Mouse (Mus musculus) forebrain, embryonic 11.5 days (tissue): ENCODE data around the gene Rbck1. TPM values are rescaled to one million over a fixed set of nuclear protein-coding genes. Genes with fewer than 3 reads are reported as not detected.
A peak's percentile ranks its signal among the peaks of the same experiment; 100 is the strongest.

Experiments used
- ATAC-seq: fragments of 200-750 bp; cut with Nextera tagmentation; replicated peaks from 2 replicates; pipeline ENCODE4 v1.8.0; 2017; ENCODE audit warnings: moderate TSS enrichment; ENCODE audit not compliant: low FRiP score
- DNase-seq: peaks from one replicate; pipeline ENCODE4 v3.0.0-alpha.2; 2017; ENCODE audit warnings: low spot score
- H3K27ac ChIP-seq: fragments of 300-500 bp; sonication (generic); 2 replicates; pipeline ENCODE4 v1.5.1; 2014; ENCODE audit warnings: low read depth, low read length
- H3K27me3 ChIP-seq: fragments of 300-500 bp; sonication (generic); 2 replicates; pipeline ENCODE4 v1.6.1; 2014; ENCODE audit warnings: mild to moderate bottlenecking, low read length, mixed read lengths; ENCODE audit not compliant: control insufficient read depth, insufficient read depth
- H3K36me3 ChIP-seq: fragments of 300-500 bp; sonication (generic); 2 replicates; pipeline ENCODE4 v1.6.1; 2014; ENCODE audit warnings: mild to moderate bottlenecking, low read length, moderate library complexity, mixed read lengths; ENCODE audit not compliant: control insufficient read depth, insufficient read depth
- H3K4me1 ChIP-seq: fragments of 300-500 bp; sonication (generic); replicated peaks from 2 replicates; pipeline ENCODE4 v1.6.1; 2014; ENCODE audit warnings: low read length, mixed read lengths; ENCODE audit not compliant: control insufficient read depth, insufficient read depth
- H3K4me2 ChIP-seq: fragments of 300-500 bp; sonication (generic); 2 replicates; pipeline ENCODE4 v1.6.1; 2014; ENCODE audit warnings: low read depth, mild to moderate bottlenecking, low read length, moderate library complexity, mixed read lengths; ENCODE audit not compliant: severe bottlenecking
- H3K4me3 ChIP-seq: fragments of 300-500 bp; sonication (generic); 2 replicates; pipeline ENCODE4 v1.5.1; 2014; ENCODE audit warnings: low read depth, low read length
- H3K9ac ChIP-seq: fragments of 300-500 bp; sonication (generic); 2 replicates; pipeline ENCODE4 v1.6.1; 2014; ENCODE audit warnings: low read length
- H3K9me3 ChIP-seq: fragments of 300-500 bp; sonication (generic); 2 replicates; pipeline ENCODE4 v1.6.1; 2016; ENCODE audit warnings: low read length, mixed read lengths; ENCODE audit not compliant: control insufficient read depth
- WGBS: fragments of 180-500 bp; shearing (Covaris S2); extraction: QIAGEN DNeasy Blood & Tissue Kit; methylation state at CpG from one replicate; pipeline ENCODE4 v1.1.7; 2014; 5-methylcytosine and 5-hydroxymethylcytosine counted together
- polyA plus RNA-seq: library from polyadenylated mRNA; unstranded; fragments of >200 nt; fragmentation: Nextera tagmentation; extraction: Ambion mirVana; gene quantifications from 2 replicates; pipeline ENCODE4 v1.2.1, GENCODE M21; 2014

Rbck1 gene
- polyA plus RNA-seq, 1 experiment from 2014 or later, result 94.2 TPM

DNA sequence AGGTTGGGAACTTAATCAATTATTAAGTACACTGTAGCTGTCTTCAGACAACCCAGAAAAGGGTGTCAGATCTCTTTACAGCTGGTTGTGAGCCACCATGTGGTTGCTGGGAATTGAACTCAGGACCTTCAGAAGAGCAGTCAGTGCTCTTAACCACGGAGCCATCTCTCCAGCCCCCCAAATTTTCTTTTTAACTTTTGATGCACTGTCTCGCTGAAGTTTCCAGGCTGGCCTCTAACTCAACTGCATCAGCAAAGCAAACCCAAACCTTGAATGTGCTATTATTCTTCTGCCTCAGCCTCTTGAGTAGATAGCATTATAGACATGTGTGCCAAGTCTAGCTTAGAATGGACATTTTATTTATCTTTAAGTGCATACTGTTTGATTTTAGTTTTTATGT lies 15.3 kb upstream of the Rbck1 start:
- Histone ChIP-seq H3K4me3 (no peak overlapping the region), H3K4me1 (0 out of 2 replicates have a peak, but pooled peaks cover 6% of the 10 kb centered on the region), H3K36me3 (no peaks in the 10 kb centered on the region), H3K4me2 (no peak overlapping the region), H3K27ac (no peak overlapping the region), H3K9me3 (no peaks in the 10 kb centered on the region), H3K27me3 (no peaks in the 10 kb centered on the region; the same call in none of the 2 replicates), H3K9ac (no peak overlapping the region)
- no peak for DNase-seq
- ATAC-seq, result no peak
- WGBS, result 77% methylated on average over 2 of the region's 2 CpGs

DNA sequence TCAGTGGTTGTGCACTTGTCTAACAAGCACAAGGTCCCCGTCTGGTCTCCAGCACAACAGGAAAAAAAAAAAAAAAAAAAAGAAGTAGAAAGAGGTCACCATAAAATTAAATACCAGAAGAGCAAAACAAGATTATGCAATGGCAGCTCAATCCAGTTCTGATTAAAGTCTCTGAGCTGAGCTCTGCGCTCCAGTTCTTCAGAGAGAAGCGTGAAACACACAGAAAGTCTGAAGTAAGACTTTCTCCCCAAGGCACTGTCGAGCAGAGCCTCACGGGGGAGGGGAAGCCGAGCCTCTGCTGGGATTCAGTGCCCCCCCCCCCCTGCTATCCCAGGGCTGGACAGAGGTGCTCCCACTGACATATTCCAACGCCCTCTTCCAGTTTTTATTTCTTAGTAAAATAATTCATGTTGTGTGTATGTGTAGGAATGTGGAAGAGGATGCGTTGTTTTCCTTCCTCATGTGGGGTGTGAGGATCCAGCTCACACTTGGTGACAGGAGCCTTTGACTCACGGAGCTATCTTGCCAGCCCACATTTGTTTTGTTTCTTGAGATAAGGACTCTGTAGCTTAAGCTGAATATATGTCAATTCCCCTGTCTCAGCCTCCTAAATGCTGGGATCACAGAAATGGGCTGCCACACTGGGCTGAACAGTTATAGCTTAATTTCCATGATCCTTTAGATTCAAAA lies 14.5 kb upstream of the Rbck1 start:
- no peaks in the 10 kb centered on the region; the same call in none of the 2 replicates for H3K27me3 ChIP-seq
- H3K27ac ChIP-seq, result no peak overlapping the region
- no peaks in the 10 kb centered on the region for H3K36me3 ChIP-seq
- H3K4me3 ChIP-seq, result no peak overlapping the region
- no peak for ATAC-seq
- H3K9ac ChIP-seq, result no peak overlapping the region
- H3K4me1 ChIP-seq, result 0 out of 2 replicates have a peak, but pooled peaks cover 6% of the 10 kb centered on the region
- no peak overlapping the region for H3K4me2 ChIP-seq
- WGBS, result 47% methylated on average over 9 of the region's 9 CpGs
- no peaks in the 10 kb centered on the region for H3K9me3 ChIP-seq
- no peak for DNase-seq

DNA sequence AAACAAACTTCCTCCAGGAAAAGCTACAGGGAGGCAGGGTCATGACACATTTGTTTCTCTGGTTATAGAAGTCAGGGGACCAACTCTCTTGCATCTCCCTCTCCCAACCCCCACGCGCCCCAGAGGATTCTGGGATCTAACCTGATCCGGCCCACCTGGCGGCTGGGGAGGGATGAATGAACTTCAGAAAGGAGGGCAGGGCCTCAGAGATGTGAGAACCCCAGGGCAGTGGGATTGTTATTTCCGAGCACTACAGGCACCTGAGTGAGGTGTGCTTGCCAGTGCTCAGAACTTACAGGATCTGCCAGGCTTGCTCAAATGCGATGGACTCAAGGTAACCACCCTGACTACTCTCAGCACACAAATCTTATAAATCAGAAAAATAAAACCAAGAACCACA lies 12.9 kb upstream of the Rbck1 start:
- DNase-seq (no peak), ATAC-seq (no peak)
- no peak overlapping the region for H3K4me2 ChIP-seq
- no peaks in the 10 kb centered on the region; the same call in none of the 2 replicates for H3K27me3 ChIP-seq
- no peak overlapping the region for H3K9ac ChIP-seq
- H3K4me1 ChIP-seq, result 0 out of 2 replicates have a peak, but pooled peaks cover 6% of the 10 kb centered on the region
- H3K9me3 ChIP-seq, result no peaks in the 10 kb centered on the region
- H3K27ac ChIP-seq, result no peak overlapping the region
- WGBS, result 54% methylated on average over 6 of the region's 6 CpGs
- H3K4me3 ChIP-seq, result no peak overlapping the region
- no peaks in the 10 kb centered on the region for H3K36me3 ChIP-seq

DNA sequence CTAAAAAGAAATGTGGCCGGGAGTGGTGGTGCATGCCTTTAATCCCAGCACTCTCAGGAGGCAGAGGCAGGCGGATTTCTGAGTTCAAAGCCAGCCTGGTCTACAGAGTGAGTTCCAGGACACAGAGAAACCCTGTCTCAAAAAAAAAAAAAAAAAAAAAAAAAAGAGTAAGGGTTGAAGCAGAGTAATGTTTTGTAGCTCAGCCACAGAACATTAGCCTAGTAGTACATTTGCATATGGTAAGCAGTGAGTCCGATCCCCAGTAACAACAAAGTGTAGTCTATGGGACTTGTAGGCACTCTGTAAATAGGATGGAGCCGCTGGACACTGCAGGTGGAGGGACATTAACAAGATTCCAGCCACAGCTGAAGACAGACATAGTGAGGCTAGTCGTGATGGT lies 12.5 kb upstream of the Rbck1 start:
- 0 out of 2 replicates have a peak, but pooled peaks cover 6% of the 10 kb centered on the region for H3K4me1 ChIP-seq
- 67% methylated on average over 5 of the region's 5 CpGs for WGBS
- no peaks in the 10 kb centered on the region for H3K36me3 ChIP-seq
- H3K4me3 ChIP-seq, result no peak overlapping the region
- H3K9me3 ChIP-seq, result no peaks in the 10 kb centered on the region
- H3K27ac ChIP-seq, result no peak overlapping the region
- ATAC-seq (no peak), DNase-seq (no peak)
- H3K27me3 ChIP-seq, result no peaks in the 10 kb centered on the region; the same call in none of the 2 replicates
- H3K9ac ChIP-seq, result no peak overlapping the region
- H3K4me2 ChIP-seq, result no peak overlapping the region

DNA sequence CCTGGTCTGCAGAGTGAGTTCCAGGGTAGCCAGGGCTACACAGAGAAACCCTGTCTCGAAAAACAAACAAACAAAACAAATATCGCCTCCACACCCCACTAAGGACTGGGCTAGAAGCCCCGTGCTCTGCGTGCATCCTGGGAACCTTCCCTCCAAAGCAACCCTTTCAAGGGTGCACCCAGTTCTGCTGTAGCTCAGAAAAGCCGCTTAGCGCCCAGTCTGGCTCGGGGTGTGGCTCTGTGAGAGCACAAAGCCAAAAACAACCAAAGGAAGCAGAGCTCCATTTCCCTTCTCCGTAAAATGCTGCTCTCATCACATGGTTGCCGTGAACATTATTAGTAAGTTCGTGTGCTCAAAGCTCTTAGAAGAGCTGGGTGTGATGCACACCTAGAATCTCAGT lies 11.9 kb upstream of the Rbck1 start:
- Histone ChIP-seq H3K4me1 (0 out of 2 replicates have a peak, but pooled peaks cover 6% of the 10 kb centered on the region), H3K9me3 (no peaks in the 10 kb centered on the region), H3K27me3 (no peaks in the 10 kb centered on the region; the same call in none of the 2 replicates), H3K9ac (peak overlapping the region; percentile 61), H3K27ac (no peak overlapping the region), H3K4me2 (peak overlapping the region; percentile 95), H3K4me3 (peak overlapping the region; percentile 50), H3K36me3 (no peaks in the 10 kb centered on the region)
- 11% methylated on average over 10 of the region's 10 CpGs for WGBS
- ATAC-seq (no peak), DNase-seq (peak; percentile 55)

DNA sequence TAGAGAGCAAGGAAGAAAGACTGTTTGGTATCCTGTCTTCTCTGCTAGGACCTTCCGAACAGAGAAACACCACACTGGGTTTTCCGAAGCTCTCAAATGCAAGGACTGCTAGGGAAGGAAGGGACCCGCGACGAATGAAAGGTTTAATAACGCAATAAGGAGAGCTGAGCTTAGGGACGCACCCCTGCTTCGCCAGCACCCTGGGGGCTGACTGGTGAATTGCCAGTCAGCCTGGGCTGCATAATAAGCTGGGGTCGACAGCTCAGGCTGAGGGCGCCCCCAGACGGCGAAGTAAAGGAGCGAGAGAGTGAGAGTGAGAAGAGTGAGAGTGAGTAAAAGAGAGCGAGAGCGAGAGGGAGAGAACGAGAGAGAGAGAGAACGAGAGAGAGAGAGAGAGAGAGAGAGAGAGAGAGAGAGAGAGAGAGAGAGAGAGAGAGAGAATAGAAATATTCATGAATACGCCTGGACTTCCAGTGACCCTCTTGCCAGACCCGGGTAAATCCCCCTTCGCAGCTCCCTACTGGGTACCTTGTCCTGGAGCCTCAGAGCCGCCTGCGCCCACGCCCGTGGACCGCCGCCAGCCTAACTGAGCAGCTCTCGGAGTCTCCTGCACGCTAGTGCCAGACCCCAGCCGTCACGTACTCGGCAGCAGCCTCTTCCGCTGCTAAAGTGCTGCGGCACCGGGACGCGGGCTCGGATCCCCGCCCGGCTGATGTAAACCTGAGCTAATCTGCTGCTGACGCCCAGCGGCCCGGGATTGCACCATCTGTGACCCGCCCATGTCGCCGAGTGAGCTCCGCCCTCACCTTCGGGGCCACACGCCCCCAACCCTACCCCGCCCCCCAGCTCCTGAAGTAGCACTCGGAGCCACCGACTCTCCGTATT lies 11.1 kb upstream of the Rbck1 start, which contains the start of gene Trib3:
TSS of gene Trib3 (minus strand) at position 704 of the 885 bp plus-strand sequence.
- Histone ChIP-seq H3K27ac (no peak within 1 kb of the TSS), H3K36me3 (no peaks in the 10 kb centered on the region)

DNA sequence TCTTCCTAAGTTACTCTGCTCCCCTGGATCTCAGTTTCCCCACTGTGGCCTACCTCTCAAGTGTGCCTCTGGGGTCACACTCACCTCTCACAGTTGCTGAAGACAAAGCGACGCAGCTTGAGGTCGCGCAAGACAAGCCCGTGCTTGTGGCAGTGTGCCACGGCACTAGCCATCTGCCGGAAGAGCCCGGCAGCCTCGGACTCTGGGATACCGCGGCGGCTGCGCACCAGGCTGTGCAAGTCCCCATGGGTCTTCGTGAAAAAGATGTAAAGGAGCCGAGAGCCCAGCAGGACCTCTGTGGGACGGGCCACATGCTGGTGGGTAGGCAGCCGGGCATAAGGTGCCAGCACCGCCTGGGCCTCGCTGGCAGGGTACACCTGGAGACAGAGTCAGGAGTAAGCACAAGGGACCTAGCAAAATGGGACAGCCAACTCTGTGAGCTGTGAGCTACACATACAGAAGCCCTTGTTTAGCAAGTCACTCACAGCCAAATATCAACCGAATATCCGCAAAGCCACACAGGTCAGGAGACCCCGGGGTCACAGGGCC lies 7.3 kb upstream of the Rbck1 start:
- Histone ChIP-seq H3K9ac (no peak overlapping the region), H3K9me3 (no peaks in the 10 kb centered on the region), H3K4me3 (no peak overlapping the region), H3K27ac (no peak overlapping the region), H3K27me3 (no peaks in the 10 kb centered on the region; the same call in none of the 2 replicates), H3K4me1 (0 out of 2 replicates have a peak, but pooled peaks cover 6% of the 10 kb centered on the region), H3K4me2 (no peak overlapping the region), H3K36me3 (no peaks in the 10 kb centered on the region)
- WGBS, result 86% methylated on average over 22 of the region's 22 CpGs
- no peak for ATAC-seq
- no peak for DNase-seq

More for the DNA sequence above, 11.1 kb upstream of the Rbck1 start, which contains the start of gene Trib3:
- Histone ChIP-seq H3K9ac (peak within 1 kb of the TSS; percentile 61), H3K4me3 (peak within 1 kb of the TSS; percentile 50), H3K27me3 (no peaks in the 10 kb centered on the region; the same call in none of the 2 replicates), H3K4me1 (0 out of 2 replicates have a peak, but pooled peaks cover 6% of the 10 kb centered on the region), H3K4me2 (peak within 1 kb of the TSS; percentile 95), H3K9me3 (no peaks in the 10 kb centered on the region)
- under 1% methylated on average over 51 of the region's 52 CpGs for WGBS
- ATAC-seq (peak; percentile 87), DNase-seq (peak; percentile 89)

DNA sequence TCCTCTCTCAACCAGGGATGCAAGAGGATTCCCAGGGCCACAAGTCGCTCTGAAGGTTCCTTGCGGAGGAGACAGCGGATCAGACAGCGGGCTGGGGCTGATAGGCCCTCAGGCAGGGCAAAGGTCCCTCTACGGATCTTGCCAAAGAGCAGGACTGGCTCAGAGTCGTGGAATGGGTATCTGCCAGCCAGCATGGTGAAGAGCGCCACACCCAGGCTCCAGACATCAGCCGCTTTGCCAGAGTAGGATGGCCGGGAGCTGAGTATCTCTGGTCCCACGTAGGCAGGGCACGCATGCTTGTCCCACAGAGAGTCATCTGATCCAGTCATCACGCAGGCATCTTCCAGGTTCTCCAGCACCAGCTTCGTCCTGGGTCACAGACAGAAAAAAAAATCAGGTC lies 5.9 kb upstream of the Rbck1 start:
- Histone ChIP-seq H3K36me3 (no peaks in the 10 kb centered on the region), H3K4me2 (no peak overlapping the region), H3K4me3 (no peak overlapping the region), H3K9me3 (no peaks in the 10 kb centered on the region), H3K27me3 (no peaks in the 10 kb centered on the region), H3K4me1 (no peaks in the 10 kb centered on the region), H3K27ac (no peak overlapping the region), H3K9ac (no peak overlapping the region; the same call in 1 of the 2 replicates)
- DNase-seq, result no peak
- ATAC-seq, result no peak
- 86% methylated on average over 13 of the region's 13 CpGs for WGBS
